Mouse (Mus musculus): ENCODE results near the gene Tecpr2. TPM values are rescaled to one million over a fixed set of nuclear protein-coding genes. Genes with fewer than 3 reads are reported as not detected.

Gene Tecpr2
- total RNA-seq, 1 experiment = 11.2 TPM

GRCm38 (mm10) chr12:110950151-110950550 lies 61.1 kb downstream of the Tecpr2 start:
- in situ Hi-C loops (cut with MboI; ENCODE audit: low sequenced_read_pairs in 2 of 2, unreplicated experiment in 2 of 2) = no loop called here
- peaks cover 3% of the 10 kb centered on the region; the same call in 1 of the 2 replicates for H3K36me3 ChIP-seq (ENCODE audit: control insufficient read depth, insufficient read depth, low read length, poor library complexity, severe bottlenecking)

GRCm38 (mm10) chr12:110951236-110951635 lies 62.2 kb downstream of the Tecpr2 start:
- no peak overlapping the region for H3K4me3 ChIP-seq (ENCODE audit: insufficient read depth in 1 of 2, low read depth in 1 of 2, low read length in 2 of 2, poor library complexity in 1 of 2, severe bottlenecking in 1 of 2)
- H3K36me3 ChIP-seq (ENCODE audit: control insufficient read depth, insufficient read depth, low read length, poor library complexity, severe bottlenecking) = peaks cover 3% of the 10 kb centered on the region; the same call in 1 of the 2 replicates
- no peak overlapping the region for H3K27ac ChIP-seq (ENCODE audit: insufficient read depth, low read depth, low read length, poor library complexity, severe bottlenecking)
- in situ Hi-C loops (cut with MboI; ENCODE audit: low sequenced_read_pairs in 2 of 2, unreplicated experiment in 2 of 2) = no loop called here
- H3K4me1 ChIP-seq (ENCODE audit: control insufficient read depth in 2 of 2, insufficient read depth in 2 of 2, low read length in 2 of 2, poor library complexity in 1 of 2) = no peaks in the 10 kb centered on the region; a peak in 1 of 4 replicates
- no peak overlapping the region for H3K9ac ChIP-seq (ENCODE audit: insufficient read depth, low read depth, low read length, poor library complexity, severe bottlenecking)
- no peaks in the 10 kb centered on the region for H3K9me3 ChIP-seq (ENCODE audit: control insufficient read depth, insufficient read depth, low read depth, low read length)
- TF ChIP-seq MAFK (IDR thresholded peaks at IDR 0.05; ENCODE audit: insufficient read depth, low read depth, low read length) (no peak), HCFC1 (IDR thresholded peaks at IDR 0.05; ENCODE audit: borderline replicate concordance, insufficient read depth, low read length) (no peak), ZNF384 (IDR thresholded peaks at IDR 0.05; ENCODE audit: low read depth, low read length) (no peak), CHD2 (IDR thresholded peaks at IDR 0.05; ENCODE audit: low read depth, low read length) (no peak), ZC3H11A (IDR thresholded peaks at IDR 0.05; ENCODE audit: borderline replicate concordance, low read depth, low read length) (no peak)
- no peak for DNase-seq (ENCODE audit: low read depth, low spot score)

More at GRCm38 (mm10) chr12:110950151-110950550, 61.1 kb downstream of the Tecpr2 start:
- Histone ChIP-seq H3K4me1 (ENCODE audit: control insufficient read depth in 2 of 2, insufficient read depth in 2 of 2, low read length in 2 of 2, poor library complexity in 1 of 2) (no peaks in the 10 kb centered on the region; a peak in 1 of 4 replicates), H3K9me3 (ENCODE audit: control insufficient read depth, insufficient read depth, low read depth, low read length) (no peaks in the 10 kb centered on the region), H3K27ac (ENCODE audit: insufficient read depth, low read depth, low read length, poor library complexity, severe bottlenecking) (no peak overlapping the region), H3K4me3 (ENCODE audit: insufficient read depth in 1 of 2, low read depth in 1 of 2, low read length in 2 of 2, poor library complexity in 1 of 2, severe bottlenecking in 1 of 2) (no peak overlapping the region), H3K9ac (ENCODE audit: insufficient read depth, low read depth, low read length, poor library complexity, severe bottlenecking) (no peak overlapping the region)
- DNase-seq (ENCODE audit: low read depth, low spot score) = no peak
- no peak for TF ChIP-seq ZNF384 (IDR thresholded peaks at IDR 0.05; ENCODE audit: low read depth, low read length)
- TF ChIP-seq ZC3H11A (IDR thresholded peaks at IDR 0.05; ENCODE audit: borderline replicate concordance, low read depth, low read length) = no peak
- TF ChIP-seq CHD2 (IDR thresholded peaks at IDR 0.05; ENCODE audit: low read depth, low read length) = no peak
- no peak for TF ChIP-seq HCFC1 (IDR thresholded peaks at IDR 0.05; ENCODE audit: borderline replicate concordance, insufficient read depth, low read length)
- TF ChIP-seq MAFK (IDR thresholded peaks at IDR 0.05; ENCODE audit: insufficient read depth, low read depth, low read length) = no peak

GRCm38 (mm10) chr12:110952628-110953385 lies 63.7 kb downstream of the Tecpr2 start:
- Histone ChIP-seq H3K9ac (ENCODE audit: insufficient read depth, low read depth, low read length, poor library complexity, severe bottlenecking) (no peak overlapping the region), H3K9me3 (ENCODE audit: control insufficient read depth, insufficient read depth, low read depth, low read length) (no peaks in the 10 kb centered on the region), H3K4me3 (ENCODE audit: insufficient read depth in 1 of 2, low read depth in 1 of 2, low read length in 2 of 2, poor library complexity in 1 of 2, severe bottlenecking in 1 of 2) (no peak overlapping the region), H3K36me3 (ENCODE audit: control insufficient read depth, insufficient read depth, low read length, poor library complexity, severe bottlenecking) (peaks cover 3% of the 10 kb centered on the region; the same call in 1 of the 2 replicates), H3K4me1 (ENCODE audit: control insufficient read depth in 2 of 2, insufficient read depth in 2 of 2, low read length in 2 of 2, poor library complexity in 1 of 2) (no peaks in the 10 kb centered on the region; a peak in 1 of 4 replicates), H3K27ac (ENCODE audit: insufficient read depth, low read depth, low read length, poor library complexity, severe bottlenecking) (no peak overlapping the region)
- no peak for TF ChIP-seq ZC3H11A (IDR thresholded peaks at IDR 0.05; ENCODE audit: borderline replicate concordance, low read depth, low read length)
- no peak for TF ChIP-seq CHD2 (IDR thresholded peaks at IDR 0.05; ENCODE audit: low read depth, low read length)
- TF ChIP-seq HCFC1 (IDR thresholded peaks at IDR 0.05; ENCODE audit: borderline replicate concordance, insufficient read depth, low read length) = no peak
- no peak for TF ChIP-seq ZNF384 (IDR thresholded peaks at IDR 0.05; ENCODE audit: low read depth, low read length)
- TF ChIP-seq MAFK (IDR thresholded peaks at IDR 0.05; ENCODE audit: insufficient read depth, low read depth, low read length) = no peak
- no peak for DNase-seq (ENCODE audit: low read depth, low spot score)
- in situ Hi-C loops (cut with MboI; ENCODE audit: low sequenced_read_pairs in 2 of 2, unreplicated experiment in 2 of 2) = no loop called here

GRCm38 (mm10) chr12:110953443-110953842 lies 64.4 kb downstream of the Tecpr2 start:
- H3K27ac ChIP-seq (ENCODE audit: insufficient read depth, low read depth, low read length, poor library complexity, severe bottlenecking) = no peak overlapping the region
- no peak for DNase-seq (ENCODE audit: low read depth, low spot score)
- H3K9me3 ChIP-seq (ENCODE audit: control insufficient read depth, insufficient read depth, low read depth, low read length) = no peaks in the 10 kb centered on the region
- no peaks in the 10 kb centered on the region; a peak in 1 of 4 replicates for H3K4me1 ChIP-seq (ENCODE audit: control insufficient read depth in 2 of 2, insufficient read depth in 2 of 2, low read length in 2 of 2, poor library complexity in 1 of 2)
- no peak overlapping the region for H3K4me3 ChIP-seq (ENCODE audit: insufficient read depth in 1 of 2, low read depth in 1 of 2, low read length in 2 of 2, poor library complexity in 1 of 2, severe bottlenecking in 1 of 2)
- peaks cover 3% of the 10 kb centered on the region; the same call in 1 of the 2 replicates for H3K36me3 ChIP-seq (ENCODE audit: control insufficient read depth, insufficient read depth, low read length, poor library complexity, severe bottlenecking)
- TF ChIP-seq ZNF384 (IDR thresholded peaks at IDR 0.05; ENCODE audit: low read depth, low read length) (no peak), HCFC1 (IDR thresholded peaks at IDR 0.05; ENCODE audit: borderline replicate concordance, insufficient read depth, low read length) (no peak), MAFK (IDR thresholded peaks at IDR 0.05; ENCODE audit: insufficient read depth, low read depth, low read length) (no peak), CHD2 (IDR thresholded peaks at IDR 0.05; ENCODE audit: low read depth, low read length) (no peak)
- in situ Hi-C loops (cut with MboI; ENCODE audit: low sequenced_read_pairs in 2 of 2, unreplicated experiment in 2 of 2) = no loop called here
- no peak overlapping the region for H3K9ac ChIP-seq (ENCODE audit: insufficient read depth, low read depth, low read length, poor library complexity, severe bottlenecking)

Measured in ES-E14 (cell line).